Mouse (Mus musculus) kidney, adult 2 months (tissue): ENCODE results near the gene Plekha6. TPM values are rescaled to one million over a fixed set of nuclear protein-coding genes. Genes with fewer than 3 reads are reported as not detected.

Experiments used
- DNase-seq: peaks from one replicate; pipeline ENCODE4 v3.0.0; 2021
- H3K27ac ChIP-seq: fragments of 200-500 bp; 2 replicates; pipeline ENCODE4 v1.5.1; 2012; ENCODE audit warnings: low read depth, low read length, control low read depth, inconsistent platforms; ENCODE audit not compliant: insufficient read depth
- H3K27me3 ChIP-seq: fragments of 200-500 bp; replicated peaks from 2 replicates; pipeline ENCODE4 v1.6.1; 2012; ENCODE audit warnings: mild to moderate bottlenecking, moderate library complexity, low read length, inconsistent platforms; ENCODE audit not compliant: control insufficient read depth, insufficient read depth
- H3K36me3 ChIP-seq: fragments of 200-500 bp; 2 replicates; pipeline ENCODE4 v1.6.1; 2012; ENCODE audit warnings: mild to moderate bottlenecking, moderate library complexity, low read length, inconsistent platforms; ENCODE audit not compliant: control insufficient read depth, insufficient read depth
- H3K4me1 ChIP-seq: fragments of 200-500 bp; 2 replicates; pipeline ENCODE4 v1.6.1; 2011; ENCODE audit warnings: low read length; ENCODE audit not compliant: control insufficient read depth, insufficient read depth
- H3K4me3 ChIP-seq: fragments of 200-500 bp; 2 replicates; pipeline ENCODE4 v1.5.1; 2011; ENCODE audit warnings: mild to moderate bottlenecking, low read depth, low read length, control low read depth; ENCODE audit not compliant: insufficient read depth
- CTCF ChIP-seq: fragments of 200-500 bp; conservative IDR thresholded peaks from 2 replicates; pipeline ENCODE4 v1.5.1; 2011; ENCODE audit warnings: low read depth, mild to moderate bottlenecking, control low read depth, low read length, moderate library complexity, mixed read lengths; ENCODE audit not compliant: insufficient read depth, insufficient read length
- POLR2A ChIP-seq: fragments of 200-500 bp; IDR thresholded peaks from one replicate; pipeline ENCODE4 v1.6.1; 2011; ENCODE audit warnings: low read depth, low read length, control low read depth
- WGBS: fragments of 180-500 bp; shearing (Covaris S2); methylation state at CpG from one replicate; pipeline ENCODE4 v1.1.7; 2018; 5-methylcytosine and 5-hydroxymethylcytosine counted together
- polyA plus RNA-seq: library from polyadenylated mRNA; depleted of rRNA; stranded (reverse); fragments of >200 nt; gene quantifications from 2 replicates; pipeline ENCODE4 v1.2.3, GENCODE M21; 2012

The Plekha6 gene
- polyA plus RNA-seq, 1 experiment = 91.4 TPM

GRCm38 (mm10) chr1:133161559-133161958, 2.5 kb upstream of the Plekha6 start:
- Histone ChIP-seq H3K36me3 (no peaks in the 10 kb centered on the region), H3K27ac (no peak overlapping the region; the same call in 1 of the 2 replicates), H3K4me1 (no peaks in the 10 kb centered on the region), H3K27me3 (no peaks in the 10 kb centered on the region), H3K4me3 (no peak overlapping the region)
- DNase-seq = peak; percentile 52
- 64% methylated on average over 4 of the region's 4 CpGs for WGBS
- TF ChIP-seq CTCF (no peak), POLR2A (no peak)

- Histone ChIP-seq H3K4me1 (no peaks in the 10 kb centered on the region), H3K27me3 (no peaks in the 10 kb centered on the region), H3K27ac (peak overlapping the region; percentile 1; the same call in 1 of the 2 replicates), H3K36me3 (no peaks in the 10 kb centered on the region), H3K4me3 (no peak overlapping the region)
- 72% methylated on average over 10 of the region's 10 CpGs for whole genome bisulfite sequencing
- peak; percentile 65 for DNase-seq
- TF ChIP-seq POLR2A (no peak), CTCF (no peak)
Observed at GRCm38 (mm10) chr1:133162046-133162445, 2.0 kb upstream of the Plekha6 start.

GRCm38 (mm10) chr1:133162981-133163380, 1.0 kb upstream of the Plekha6 start:
- H3K27me3 ChIP-seq = no peaks in the 10 kb centered on the region

GRCm38 (mm10) chr1:133164591-133165011, 591 bp downstream of the Plekha6 start:
- 17% methylated on average over 10 of the region's 10 CpGs for WGBS
- Histone ChIP-seq H3K4me1 (no peaks in the 10 kb centered on the region), H3K27me3 (no peaks in the 10 kb centered on the region), H3K36me3 (no peaks in the 10 kb centered on the region), H3K4me3 (peak overlapping the region; percentile 58), H3K27ac (0 out of 2 replicates have a peak overlapping the region, but pooled peaks have one; percentile 9)
- peak; percentile 77 for DNase-seq
- TF ChIP-seq POLR2A = no peak
- no peak for TF ChIP-seq CTCF

More at GRCm38 (mm10) chr1:133162981-133163380, 1.0 kb upstream of the Plekha6 start:
- DNase-seq = no peak
- WGBS = 59% methylated on average over 8 of the region's 8 CpGs
- no peak for TF ChIP-seq CTCF
- TF ChIP-seq POLR2A = no peak
- Histone ChIP-seq H3K36me3 (no peaks in the 10 kb centered on the region), H3K4me1 (no peaks in the 10 kb centered on the region), H3K27ac (no peak overlapping the region), H3K4me3 (no peak overlapping the region)

- Histone ChIP-seq H3K4me1 (no peaks in the 10 kb centered on the region), H3K36me3 (no peaks in the 10 kb centered on the region), H3K27me3 (no peaks in the 10 kb centered on the region), H3K27ac (no peak overlapping the region), H3K4me3 (no peak overlapping the region)
- 67% methylated on average over 11 of the region's 11 CpGs for WGBS
- no peak for DNase-seq
- TF ChIP-seq POLR2A = no peak
- no peak for TF ChIP-seq CTCF
Observed at GRCm38 (mm10) chr1:133165111-133165510, 1.1 kb downstream of the Plekha6 start.

GRCm38 (mm10) chr1:133168318-133169060, 4.5 kb downstream of the Plekha6 start:
- no peak overlapping the region for H3K27ac ChIP-seq
- TF ChIP-seq CTCF = no peak
- no peaks in the 10 kb centered on the region for H3K27me3 ChIP-seq
- 41% methylated on average over 19 of the region's 19 CpGs for WGBS
- no peaks in the 10 kb centered on the region for H3K36me3 ChIP-seq
- no peak for DNase-seq
- H3K4me1 ChIP-seq = no peaks in the 10 kb centered on the region
- no peak overlapping the region for H3K4me3 ChIP-seq

- no peak for TF ChIP-seq POLR2A
- no peak for TF ChIP-seq CTCF
- WGBS = 61% methylated on average over 8 of the region's 8 CpGs
- Histone ChIP-seq H3K27ac (no peak overlapping the region), H3K4me3 (no peak overlapping the region), H3K27me3 (no peaks in the 10 kb centered on the region), H3K36me3 (no peaks in the 10 kb centered on the region), H3K4me1 (no peaks in the 10 kb centered on the region)
- peak; percentile 57 for DNase-seq
Observed at GRCm38 (mm10) chr1:133170196-133170595, 6.2 kb downstream of the Plekha6 start.
